Mouse (Mus musculus) kidney, adult 2 months (tissue): ENCODE measurements at regions not wholly inside any gene's neighbourhood (a gene's known extent, or its start where the extent isn't known, plus 50 kb on each side); places are given as distances from the start of the nearest gene placed in this dataset.

Source experiments
- DNase-seq: peaks from one replicate; pipeline ENCODE4 v3.0.0; 2021
- H3K27ac ChIP-seq: fragments of 200-500 bp; 2 replicates; pipeline ENCODE4 v1.5.1; 2012; ENCODE audit warnings: low read depth, low read length, control low read depth, inconsistent platforms; ENCODE audit not compliant: insufficient read depth
- H3K27me3 ChIP-seq: fragments of 200-500 bp; replicated peaks from 2 replicates; pipeline ENCODE4 v1.6.1; 2012; ENCODE audit warnings: mild to moderate bottlenecking, moderate library complexity, low read length, inconsistent platforms; ENCODE audit not compliant: control insufficient read depth, insufficient read depth
- H3K36me3 ChIP-seq: fragments of 200-500 bp; 2 replicates; pipeline ENCODE4 v1.6.1; 2012; ENCODE audit warnings: mild to moderate bottlenecking, moderate library complexity, low read length, inconsistent platforms; ENCODE audit not compliant: control insufficient read depth, insufficient read depth
- H3K4me1 ChIP-seq: fragments of 200-500 bp; 2 replicates; pipeline ENCODE4 v1.6.1; 2011; ENCODE audit warnings: low read length; ENCODE audit not compliant: control insufficient read depth, insufficient read depth
- H3K4me3 ChIP-seq: fragments of 200-500 bp; 2 replicates; pipeline ENCODE4 v1.5.1; 2011; ENCODE audit warnings: mild to moderate bottlenecking, low read depth, low read length, control low read depth; ENCODE audit not compliant: insufficient read depth
- CTCF ChIP-seq: fragments of 200-500 bp; conservative IDR thresholded peaks from 2 replicates; pipeline ENCODE4 v1.5.1; 2011; ENCODE audit warnings: low read depth, mild to moderate bottlenecking, control low read depth, low read length, moderate library complexity, mixed read lengths; ENCODE audit not compliant: insufficient read depth, insufficient read length
- POLR2A ChIP-seq: fragments of 200-500 bp; IDR thresholded peaks from one replicate; pipeline ENCODE4 v1.6.1; 2011; ENCODE audit warnings: low read depth, low read length, control low read depth
- WGBS: fragments of 180-500 bp; shearing (Covaris S2); methylation state at CpG from one replicate; pipeline ENCODE4 v1.1.7; 2018; 5-methylcytosine and 5-hydroxymethylcytosine counted together

- Histone ChIP-seq H3K4me3 (no peak overlapping the region), H3K27ac (no peak overlapping the region), H3K4me1 (no peaks in the 10 kb centered on the region), H3K36me3 (no peaks in the 10 kb centered on the region), H3K27me3 (no peaks in the 10 kb centered on the region)
- 65% methylated on average over 4 of the region's 4 CpGs for WGBS
- no peak for TF ChIP-seq POLR2A
- no peak for TF ChIP-seq CTCF
- DNase-seq: no peak
Observed at GRCm38 (mm10) chr19:21214253-21214652, 57.8 kb upstream of the Zfand5 start.

- H3K4me1 ChIP-seq: no peaks in the 10 kb centered on the region
- TF ChIP-seq CTCF (no peak), POLR2A (no peak)
- no peaks in the 10 kb centered on the region; the same call in 1 of the 2 replicates for H3K27me3 ChIP-seq
- H3K4me3 ChIP-seq: no peak overlapping the region
- 76% methylated on average over 10 of the region's 10 CpGs for WGBS
- no peak overlapping the region for H3K27ac ChIP-seq
- DNase-seq: no peak
- H3K36me3 ChIP-seq: no peaks in the 10 kb centered on the region
Observed at GRCm38 (mm10) chr19:21193461-21193860, 78.6 kb upstream of the Zfand5 start.

- Histone ChIP-seq H3K4me1 (no peaks in the 10 kb centered on the region), H3K4me3 (no peak overlapping the region), H3K27me3 (no peaks in the 10 kb centered on the region; the same call in 1 of the 2 replicates), H3K36me3 (no peaks in the 10 kb centered on the region), H3K27ac (no peak overlapping the region)
- WGBS: 82% methylated on average over 6 of the region's 6 CpGs
- no peak for TF ChIP-seq POLR2A
- TF ChIP-seq CTCF: no peak
- DNase-seq: no peak
Observed at GRCm38 (mm10) chr19:21192576-21192975, 79.5 kb upstream of the Zfand5 start.

- no peak for TF ChIP-seq POLR2A
- TF ChIP-seq CTCF: no peak
- 64% methylated on average over 4 of the region's 4 CpGs for WGBS
- no peak for DNase-seq
- Histone ChIP-seq H3K27ac (no peak overlapping the region), H3K36me3 (no peaks in the 10 kb centered on the region), H3K4me1 (peaks cover 3% of the 10 kb centered on the region; the same call in 1 of the 2 replicates), H3K27me3 (no peaks in the 10 kb centered on the region; the same call in 1 of the 2 replicates), H3K4me3 (no peak overlapping the region)
Observed at GRCm38 (mm10) chr19:21189216-21189615, 82.9 kb upstream of the Zfand5 start.

GRCm38 (mm10) chr19:21186656-21187055 is 85.4 kb upstream of the Zfand5 start:
- Histone ChIP-seq H3K4me1 (peaks cover 3% of the 10 kb centered on the region; the same call in 1 of the 2 replicates), H3K36me3 (no peaks in the 10 kb centered on the region), H3K27ac (no peak overlapping the region), H3K27me3 (no peaks in the 10 kb centered on the region; the same call in 1 of the 2 replicates), H3K4me3 (no peak overlapping the region)
- DNase-seq: no peak
- TF ChIP-seq POLR2A (no peak), CTCF (no peak)
- WGBS: 66% methylated on average over 1 of the region's 1 CpGs

- Histone ChIP-seq H3K36me3 (no peaks in the 10 kb centered on the region), H3K27ac (no peak overlapping the region), H3K4me1 (peaks cover 3% of the 10 kb centered on the region; the same call in 1 of the 2 replicates), H3K4me3 (no peak overlapping the region), H3K27me3 (no peaks in the 10 kb centered on the region; the same call in 1 of the 2 replicates)
- peak; percentile 72 for DNase-seq
- TF ChIP-seq POLR2A: no peak
- TF ChIP-seq CTCF: no peak
- WGBS: 50% methylated on average over 1 of the region's 1 CpGs
Observed at GRCm38 (mm10) chr19:21186016-21186415, 86.1 kb upstream of the Zfand5 start.

GRCm38 (mm10) chr19:21183028-21183427 is 89.0 kb upstream of the Zfand5 start:
- TF ChIP-seq CTCF (no peak), POLR2A (no peak)
- H3K4me3 ChIP-seq: no peak overlapping the region
- H3K36me3 ChIP-seq: no peaks in the 10 kb centered on the region
- H3K4me1 ChIP-seq: peaks cover 3% of the 10 kb centered on the region; the same call in 1 of the 2 replicates
- no peak overlapping the region for H3K27ac ChIP-seq
- H3K27me3 ChIP-seq: no peaks in the 10 kb centered on the region
- DNase-seq: no peak
- WGBS: 91% methylated on average over 4 of the region's 4 CpGs
